Mouse (Mus musculus) testis, postnatal 14 days (tissue): Measurements from ENCODE around the gene Olfr1032.
"Not testable (repeated sequence)": the region's sequence is repeated elsewhere in the genome, so short reads cannot be mapped to it uniquely, and the experiment has no call there.

ENCODE experiments used
- DNase-seq: peaks from one replicate; pipeline ENCODE4 v3.0.0; 2021; ENCODE audit warnings: low spot score

Gene Olfr1032

DNA sequence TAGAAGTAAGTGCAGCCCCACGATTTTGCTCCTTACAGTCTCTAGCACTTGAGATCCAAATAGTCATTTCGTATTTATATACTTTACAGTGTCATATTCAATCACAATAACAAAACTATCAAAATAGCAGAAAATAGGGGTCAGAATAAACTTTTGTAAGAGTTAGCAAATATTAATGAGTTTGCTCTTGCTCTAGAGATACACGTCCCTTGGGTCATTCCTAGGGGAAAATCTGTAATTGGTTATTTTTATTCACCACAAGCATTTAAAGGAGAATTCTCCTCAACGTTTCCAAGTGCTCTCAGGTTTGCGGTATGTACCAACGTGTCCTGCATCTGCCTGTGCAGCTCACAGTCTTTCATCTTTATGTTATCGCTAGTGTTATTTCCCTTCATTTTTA is at the start of gene Olfr1032:
Gene Olfr1032 (plus strand): TSS at position 301 of the 400 bp plus-strand sequence.
- DNase-seq, result no peak

DNA sequence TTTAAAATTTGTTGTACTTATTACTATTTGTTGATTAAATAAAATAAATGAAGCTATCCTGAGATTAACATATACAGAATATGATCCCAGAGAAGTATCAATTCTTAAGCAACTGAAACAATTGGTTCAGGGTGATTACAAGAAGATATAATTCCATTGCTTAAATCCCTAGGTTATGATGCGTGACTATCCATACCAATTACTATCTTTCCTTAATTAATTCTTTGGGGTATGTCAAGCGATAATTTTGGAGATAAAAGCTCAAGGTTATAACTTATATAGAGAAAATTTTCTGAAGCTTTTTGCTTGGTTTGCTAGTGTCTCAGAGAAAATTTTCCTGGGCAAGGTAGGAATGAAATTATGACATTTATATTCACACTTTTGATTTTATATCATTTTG is 31.7 kb upstream of the Olfr1032 start, which contains the start of gene Olfr1029:
Gene Olfr1029 (plus strand): TSS at position 301 of the 400 bp plus-strand sequence.
- no peak for DNase-seq

DNA sequence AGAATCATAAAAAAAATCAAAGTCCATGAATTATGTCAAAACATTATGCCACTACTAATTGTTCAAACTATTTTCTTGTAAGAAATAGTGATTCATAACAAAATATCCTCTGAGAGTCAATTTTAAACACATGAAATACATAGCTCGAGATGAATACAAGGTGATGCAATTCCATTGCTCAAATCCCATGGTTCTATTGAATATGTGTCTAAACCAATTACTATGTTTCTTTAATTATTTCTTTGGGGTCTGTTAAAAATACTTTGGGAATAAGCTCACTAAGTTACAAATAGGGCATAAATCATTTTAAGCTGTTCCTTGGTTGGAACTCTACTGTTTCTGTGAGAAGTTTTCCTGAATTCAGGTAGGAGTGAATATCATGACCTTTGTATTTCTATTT is 26.4 kb upstream of the Olfr1032 start, which contains the start of gene Olfr1030:
Gene Olfr1030 (plus strand): TSS at position 301 of the 400 bp plus-strand sequence.
- DNase-seq, result no peak

DNA sequence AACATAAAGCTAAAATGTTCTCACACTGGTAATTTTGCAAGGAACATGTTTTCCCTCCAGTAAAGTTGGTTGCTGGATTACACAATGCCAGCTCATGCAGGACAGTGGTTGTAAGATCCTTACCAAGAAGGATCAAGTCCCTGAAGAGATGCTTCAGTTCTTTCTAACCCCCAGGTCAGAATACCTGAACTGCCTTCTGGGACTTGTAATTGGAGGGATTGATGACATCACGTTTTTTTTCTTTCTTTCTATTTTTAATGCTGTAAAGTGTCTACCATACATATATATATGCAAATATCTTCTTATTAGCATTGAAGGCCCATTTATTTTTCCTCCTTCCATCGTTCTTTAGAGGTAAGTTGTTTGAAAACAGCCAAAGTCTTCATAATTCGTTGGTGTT is 15.3 kb upstream of the Olfr1032 start, which contains the start of gene Olfr1031:
Gene Olfr1031 (plus strand): TSS at position 301 of the 400 bp plus-strand sequence.
- DNase-seq, result no peak

DNA sequence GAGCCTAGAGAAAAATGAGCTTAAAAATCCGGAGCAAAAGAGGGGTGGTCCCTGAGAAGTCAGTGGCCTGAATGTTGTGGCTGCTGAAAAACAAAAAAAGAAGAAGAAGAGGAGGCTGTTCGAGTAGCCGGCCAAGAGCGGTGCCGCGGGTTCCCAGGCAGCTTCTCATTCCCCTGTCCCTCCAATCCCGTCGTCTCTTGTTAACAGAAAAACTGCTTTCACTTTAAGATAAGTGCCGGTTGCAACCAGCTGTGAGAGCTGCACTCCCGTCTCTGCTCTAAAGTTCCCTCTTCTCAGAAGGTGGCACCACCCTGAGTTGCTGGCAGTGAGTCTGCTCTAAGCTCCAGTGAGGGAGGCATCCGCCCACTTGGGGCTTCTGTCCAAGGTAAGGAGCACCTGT is 15.1 kb downstream of the Olfr1032 start, which contains the start of gene Olfr1033:
Gene Olfr1033 (plus strand): TSS at position 228 of the 400 bp plus-strand sequence.
- DNase-seq, result not testable (repeated sequence)

DNA sequence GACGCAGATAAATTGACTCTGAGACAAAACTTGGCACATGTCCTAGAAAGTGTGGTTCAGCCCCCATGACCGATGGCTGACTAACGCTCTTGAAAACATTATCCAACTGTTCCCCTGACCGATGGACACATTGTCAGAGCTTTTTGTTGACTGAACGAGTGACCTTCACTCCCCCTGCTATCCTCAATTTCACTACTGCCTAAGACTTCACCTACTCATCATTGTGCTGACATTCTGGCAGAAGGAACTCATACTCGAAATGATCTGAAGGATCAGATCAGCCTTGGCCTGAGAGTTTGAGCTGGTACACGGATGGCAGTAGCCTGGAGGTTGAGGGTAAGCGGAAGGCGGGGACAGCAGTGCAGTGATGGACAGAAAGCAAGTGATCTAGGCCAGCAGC is 16.2 kb downstream of the Olfr1032 start:
- not testable (repeated sequence) for DNase-seq

DNA sequence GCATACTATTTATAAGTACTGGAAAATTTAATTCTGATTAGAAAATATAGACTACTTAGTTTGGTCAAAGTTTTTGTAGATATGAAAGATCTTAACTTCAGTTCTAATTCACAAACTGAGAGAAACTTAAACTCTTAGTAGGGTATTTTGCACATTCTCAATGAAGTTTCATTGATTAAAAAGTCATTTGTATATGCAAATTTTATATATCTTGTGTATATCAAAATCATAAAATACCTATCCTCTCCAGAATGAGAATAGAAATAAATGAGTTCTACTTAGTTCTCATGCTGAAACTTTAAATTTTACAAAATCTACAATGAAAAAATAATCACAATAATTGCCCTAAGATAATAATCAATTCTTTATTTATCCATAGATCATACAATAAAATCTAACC is 40.2 kb downstream of the Olfr1032 start, which contains the start of gene Olfr1034:
Gene Olfr1034 (plus strand): TSS at position 301 of the 400 bp plus-strand sequence.
- no peak for DNase-seq

DNA sequence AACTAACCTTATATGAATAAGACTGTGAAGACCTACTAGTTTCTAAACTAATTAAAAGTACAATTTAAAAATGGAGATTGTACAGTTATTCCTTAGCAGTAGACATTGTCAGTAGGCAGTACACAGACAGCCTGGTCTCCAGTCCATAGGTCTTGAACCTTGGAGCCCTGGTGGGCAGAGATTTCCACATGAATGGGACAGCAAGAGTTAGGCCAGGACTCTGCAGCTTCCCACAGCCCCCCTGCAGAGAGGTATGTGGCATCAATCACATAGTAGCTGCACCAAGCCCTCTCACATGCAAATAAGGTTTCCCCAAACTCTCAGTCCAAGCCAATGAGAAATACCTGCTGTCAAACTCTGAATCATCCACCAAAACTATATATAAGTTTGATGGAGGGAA is 45.4 kb downstream of the Olfr1032 start:
- DNase-seq, result not testable (repeated sequence)
